Mouse (Mus musculus): ENCODE measurements at regions not wholly inside any gene's neighbourhood (a gene's known extent, or its start where the extent isn't known, plus 50 kb on each side); places are given as distances from the start of the nearest gene placed in this dataset.
A peak's percentile ranks its signal among the peaks of the same experiment; 100 is the strongest.

- no peak for DNase-seq (ENCODE audit: extremely low read depth, insufficient read length, low spot score)
These were observed 440.6 kb downstream of the Nebl start for GRCm38 (mm10) chr2:17290709-17291108.

- DNase-seq (ENCODE audit: extremely low read depth, insufficient read length, low spot score): no peak
These were observed 443.7 kb downstream of the Nebl start for GRCm38 (mm10) chr2:17287598-17287997.

- no peak for DNase-seq (ENCODE audit: extremely low read depth, insufficient read length, low spot score)
These were observed 481.3 kb downstream of the Nebl start for GRCm38 (mm10) chr2:17249960-17250359.

- DNase-seq (ENCODE audit: extremely low read depth, insufficient read length, low spot score): no peak
These were observed 485.4 kb downstream of the Nebl start for GRCm38 (mm10) chr2:17245821-17246220.

GRCm38 (mm10) chr2:17215607-17216006, 515.7 kb downstream of the Nebl start:
- no peak for DNase-seq (ENCODE audit: extremely low read depth, insufficient read length, low spot score)

GRCm38 (mm10) chr2:17214881-17215280, 516.4 kb downstream of the Nebl start:
- no peak for DNase-seq (ENCODE audit: extremely low read depth, insufficient read length, low spot score)

GRCm38 (mm10) chr2:17212566-17212965, 518.7 kb downstream of the Nebl start:
- no peak for DNase-seq (ENCODE audit: extremely low read depth, insufficient read length, low spot score)

- DNase-seq (ENCODE audit: extremely low read depth, insufficient read length, low spot score): no peak
These were observed 520.2 kb downstream of the Nebl start for GRCm38 (mm10) chr2:17211105-17211504.

GRCm38 (mm10) chr2:17193611-17194010, 537.7 kb downstream of the Nebl start:
- no peak for DNase-seq (ENCODE audit: extremely low read depth, insufficient read length, low spot score)

GRCm38 (mm10) chr2:17189169-17189568, 542.1 kb downstream of the Nebl start:
- no peak for DNase-seq (ENCODE audit: extremely low read depth, insufficient read length, low spot score)

GRCm38 (mm10) chr2:17187822-17188221, 543.4 kb downstream of the Nebl start:
- no peak for DNase-seq (ENCODE audit: extremely low read depth, insufficient read length, low spot score)

- no peak for DNase-seq (ENCODE audit: extremely low read depth, insufficient read length, low spot score)
These were observed 547.6 kb downstream of the Nebl start for GRCm38 (mm10) chr2:17183696-17184095.

- no peak for DNase-seq (ENCODE audit: extremely low read depth, insufficient read length, low spot score)
These were observed 549.7 kb downstream of the Nebl start for GRCm38 (mm10) chr2:17181597-17181996.

- DNase-seq (ENCODE audit: extremely low read depth, insufficient read length, low spot score): no peak
These were observed 562.4 kb downstream of the Nebl start for GRCm38 (mm10) chr2:17168896-17169295.

- DNase-seq (ENCODE audit: extremely low read depth, insufficient read length, low spot score): no peak
These were observed 566.2 kb downstream of the Nebl start for GRCm38 (mm10) chr2:17165016-17165415.

GRCm38 (mm10) chr2:17158463-17158862, 572.8 kb downstream of the Nebl start:
- DNase-seq (ENCODE audit: extremely low read depth, insufficient read length, low spot score): no peak

- DNase-seq (ENCODE audit: extremely low read depth, insufficient read length, low spot score): no peak
These were observed 573.9 kb downstream of the Nebl start for GRCm38 (mm10) chr2:17157336-17157735.

GRCm38 (mm10) chr2:17155596-17155995, 575.7 kb downstream of the Nebl start:
- no peak for DNase-seq (ENCODE audit: extremely low read depth, insufficient read length, low spot score)

GRCm38 (mm10) chr2:17123626-17124025, 607.6 kb downstream of the Nebl start:
- DNase-seq (ENCODE audit: extremely low read depth, insufficient read length, low spot score): no peak

GRCm38 (mm10) chr2:17117292-17117691, 614.0 kb downstream of the Nebl start:
- DNase-seq (ENCODE audit: extremely low read depth, insufficient read length, low spot score): no peak

- no peak for DNase-seq (ENCODE audit: extremely low read depth, insufficient read length, low spot score)
These were observed 620.1 kb downstream of the Nebl start for GRCm38 (mm10) chr2:17111177-17111576.

GRCm38 (mm10) chr2:17101161-17101560, 630.1 kb downstream of the Nebl start:
- DNase-seq (ENCODE audit: extremely low read depth, insufficient read length, low spot score): no peak

GRCm38 (mm10) chr2:17097546-17097945, 633.7 kb downstream of the Nebl start:
- DNase-seq (ENCODE audit: extremely low read depth, insufficient read length, low spot score): peak; percentile 2

Data from 3134 (cell line).